Mouse (Mus musculus) thymus, postnatal 10 days (tissue): ENCODE data around the gene Tfeb.
A peak's percentile ranks its signal among the peaks of the same experiment; 100 is the strongest.

Source experiments
- DNase-seq, 2 experiments: peaks; one replicate each; pipeline ENCODE4 v3.0.0; 2021; ENCODE audit warnings: low spot score in 2 of 2

Tfeb gene

GRCm38 (mm10) chr17:47787632-47788031 is 50.8 kb downstream of the Tfeb start:
- no peak for DNase-seq

GRCm38 (mm10) chr17:47788306-47788705 is 51.5 kb downstream of the Tfeb start:
- no peak for DNase-seq

- no peak for DNase-seq
Measured at GRCm38 (mm10) chr17:47788996-47789395, 52.2 kb downstream of the Tfeb start.

GRCm38 (mm10) chr17:47792098-47792863 is 55.5 kb downstream of the Tfeb start:
- peak; percentile 38 to 74 for DNase-seq

- peak; percentile 67 to 85 for DNase-seq
Measured at GRCm38 (mm10) chr17:47793377-47793776, 56.5 kb downstream of the Tfeb start.

- peak; percentile 27 to 60 for DNase-seq
Measured at GRCm38 (mm10) chr17:47795446-47795845, 58.6 kb downstream of the Tfeb start.

GRCm38 (mm10) chr17:47796156-47796816 is 59.5 kb downstream of the Tfeb start:
- DNase-seq = no peak

GRCm38 (mm10) chr17:47796968-47797367 is 60.1 kb downstream of the Tfeb start:
- DNase-seq = peak in 1 of 2 experiments; percentile 28

GRCm38 (mm10) chr17:47797383-47797782 is 60.6 kb downstream of the Tfeb start:
- DNase-seq = no peak

- DNase-seq = no peak
Measured at GRCm38 (mm10) chr17:47802806-47803205, 66.0 kb downstream of the Tfeb start.

GRCm38 (mm10) chr17:47803662-47804061 is 66.8 kb downstream of the Tfeb start:
- no peak for DNase-seq

- no peak for DNase-seq
Measured at GRCm38 (mm10) chr17:47805047-47805835, 68.4 kb downstream of the Tfeb start.

- no peak for DNase-seq
Measured at GRCm38 (mm10) chr17:47806230-47806629, 69.4 kb downstream of the Tfeb start.

- no peak for DNase-seq
Measured at GRCm38 (mm10) chr17:47811265-47811800, 74.5 kb downstream of the Tfeb start.

- DNase-seq = no peak
Measured at GRCm38 (mm10) chr17:47812200-47812599, 75.4 kb downstream of the Tfeb start.

GRCm38 (mm10) chr17:47813616-47814015 is 76.8 kb downstream of the Tfeb start:
- peak; percentile 16 to 27 for DNase-seq

GRCm38 (mm10) chr17:47814496-47814895 is 77.7 kb downstream of the Tfeb start:
- DNase-seq = no peak

- no peak for DNase-seq
Measured at GRCm38 (mm10) chr17:47815446-47815845, 78.6 kb downstream of the Tfeb start.

GRCm38 (mm10) chr17:47818038-47818725 is 81.4 kb downstream of the Tfeb start:
- DNase-seq = no peak

GRCm38 (mm10) chr17:47821339-47821738 is 84.5 kb downstream of the Tfeb start:
- no peak for DNase-seq

GRCm38 (mm10) chr17:47831161-47831560 is 94.3 kb downstream of the Tfeb start:
- DNase-seq = no peak

- no peak for DNase-seq
Measured at GRCm38 (mm10) chr17:47831772-47832171, 94.9 kb downstream of the Tfeb start.
